Mouse (Mus musculus) R1 (cell line): ENCODE results near the gene St8sia1.

Source experiments
- DNase-seq: peaks from one replicate; pipeline ENCODE4 v3.0.0-alpha.2; 2018; ENCODE audit warnings: low read depth, low spot score

The St8sia1 gene

GRCm38 (mm10) chr6:142865199-142865598 is 99.1 kb downstream of the St8sia1 start:
- DNase-seq, result no peak

- DNase-seq, result no peak
Observed at GRCm38 (mm10) chr6:142863881-142864280, 100.4 kb downstream of the St8sia1 start.

GRCm38 (mm10) chr6:142862265-142862664 is 102.0 kb downstream of the St8sia1 start:
- DNase-seq, result no peak

GRCm38 (mm10) chr6:142860396-142860795 is 103.9 kb downstream of the St8sia1 start:
- no peak for DNase-seq

GRCm38 (mm10) chr6:142859946-142860345 is 104.3 kb downstream of the St8sia1 start:
- DNase-seq, result no peak

- DNase-seq, result peak; percentile 68
Observed at GRCm38 (mm10) chr6:142858937-142859336, 105.3 kb downstream of the St8sia1 start.

- no peak for DNase-seq
Observed at GRCm38 (mm10) chr6:142856258-142856874, 107.9 kb downstream of the St8sia1 start.

GRCm38 (mm10) chr6:142855761-142856160 is 108.5 kb downstream of the St8sia1 start:
- DNase-seq, result no peak

GRCm38 (mm10) chr6:142852419-142853377 is 111.6 kb downstream of the St8sia1 start:
- no peak for DNase-seq

GRCm38 (mm10) chr6:142850436-142850835 is 113.8 kb downstream of the St8sia1 start:
- no peak for DNase-seq

GRCm38 (mm10) chr6:142849326-142849725 is 114.9 kb downstream of the St8sia1 start:
- no peak for DNase-seq

GRCm38 (mm10) chr6:142847914-142848674 is 116.2 kb downstream of the St8sia1 start:
- no peak for DNase-seq

GRCm38 (mm10) chr6:142846855-142847254 is 117.4 kb downstream of the St8sia1 start:
- DNase-seq, result peak; percentile 63

- DNase-seq, result no peak
Observed at GRCm38 (mm10) chr6:142845066-142845465, 119.2 kb downstream of the St8sia1 start.

- DNase-seq, result no peak
Observed at GRCm38 (mm10) chr6:142844061-142844460, 120.2 kb downstream of the St8sia1 start.

- no peak for DNase-seq
Observed at GRCm38 (mm10) chr6:142838501-142838900, 125.8 kb downstream of the St8sia1 start.

GRCm38 (mm10) chr6:142837326-142837725 is 126.9 kb downstream of the St8sia1 start:
- no peak for DNase-seq

GRCm38 (mm10) chr6:142835726-142836125 is 128.5 kb downstream of the St8sia1 start:
- DNase-seq, result peak; percentile 18

- no peak for DNase-seq
Observed at GRCm38 (mm10) chr6:142834911-142835310, 129.3 kb downstream of the St8sia1 start.

- no peak for DNase-seq
Observed at GRCm38 (mm10) chr6:142831706-142832105, 132.5 kb downstream of the St8sia1 start.

GRCm38 (mm10) chr6:142831243-142831642 is 133.0 kb downstream of the St8sia1 start:
- no peak for DNase-seq

GRCm38 (mm10) chr6:142830221-142830620 is 134.0 kb downstream of the St8sia1 start:
- DNase-seq, result no peak
